Mouse (Mus musculus): ENCODE measurements around the gene Lrrc8c. TPM values are rescaled to one million over a fixed set of nuclear protein-coding genes. Genes with fewer than 3 reads are reported as not detected.

Lrrc8c gene
- polyA plus RNA-seq, 1 experiment = 14.7 TPM

GRCm38 (mm10) chr5:105566852-105567412 is 47.7 kb downstream of the Lrrc8c start:
- H3K4me3 ChIP-seq (ENCODE audit: control insufficient read depth, low read depth, low read length) = no peak overlapping the region
- no peak overlapping the region for H3K27ac ChIP-seq (ENCODE audit: control insufficient read depth, insufficient read depth, low read depth, low read length)
- TF ChIP-seq POLR2A (IDR thresholded peaks at IDR 0.05; ENCODE audit: control insufficient read depth, low read depth, low read length) (no peak), CTCF (IDR thresholded peaks at IDR 0.05; ENCODE audit: control insufficient read depth, insufficient read depth, insufficient replicate concordance, low read depth, low read length) (no peak)
- H3K36me3 ChIP-seq (ENCODE audit: control insufficient read depth, insufficient read depth, low read length) = no peaks in the 10 kb centered on the region
- H3K27me3 ChIP-seq (ENCODE audit: control insufficient read depth, insufficient read depth, low read length) = no peaks in the 10 kb centered on the region
- H3K4me1 ChIP-seq (ENCODE audit: control insufficient read depth, insufficient read depth, low read length) = no peaks in the 10 kb centered on the region

GRCm38 (mm10) chr5:105568043-105568747 is 49.0 kb downstream of the Lrrc8c start:
- H3K36me3 ChIP-seq (ENCODE audit: control insufficient read depth, insufficient read depth, low read length) = no peaks in the 10 kb centered on the region
- H3K27ac ChIP-seq (ENCODE audit: control insufficient read depth, insufficient read depth, low read depth, low read length) = no peak overlapping the region
- H3K4me3 ChIP-seq (ENCODE audit: control insufficient read depth, low read depth, low read length) = no peak overlapping the region
- H3K27me3 ChIP-seq (ENCODE audit: control insufficient read depth, insufficient read depth, low read length) = no peaks in the 10 kb centered on the region
- TF ChIP-seq POLR2A (IDR thresholded peaks at IDR 0.05; ENCODE audit: control insufficient read depth, low read depth, low read length) (no peak), CTCF (IDR thresholded peaks at IDR 0.05; ENCODE audit: control insufficient read depth, insufficient read depth, insufficient replicate concordance, low read depth, low read length) (no peak)
- no peaks in the 10 kb centered on the region for H3K4me1 ChIP-seq (ENCODE audit: control insufficient read depth, insufficient read depth, low read length)

- no peaks in the 10 kb centered on the region for H3K27me3 ChIP-seq (ENCODE audit: control insufficient read depth, insufficient read depth, low read length)
- TF ChIP-seq POLR2A (IDR thresholded peaks at IDR 0.05; ENCODE audit: control insufficient read depth, low read depth, low read length) (no peak), CTCF (IDR thresholded peaks at IDR 0.05; ENCODE audit: control insufficient read depth, insufficient read depth, insufficient replicate concordance, low read depth, low read length) (no peak)
- H3K36me3 ChIP-seq (ENCODE audit: control insufficient read depth, insufficient read depth, low read length) = no peaks in the 10 kb centered on the region
- no peaks in the 10 kb centered on the region for H3K4me1 ChIP-seq (ENCODE audit: control insufficient read depth, insufficient read depth, low read length)
- H3K4me3 ChIP-seq (ENCODE audit: control insufficient read depth, low read depth, low read length) = no peak overlapping the region
- H3K27ac ChIP-seq (ENCODE audit: control insufficient read depth, insufficient read depth, low read depth, low read length) = no peak overlapping the region
Observed at GRCm38 (mm10) chr5:105569168-105569567, 50.0 kb downstream of the Lrrc8c start.

- H3K27me3 ChIP-seq (ENCODE audit: control insufficient read depth, insufficient read depth, low read length) = no peaks in the 10 kb centered on the region
- TF ChIP-seq CTCF (IDR thresholded peaks at IDR 0.05; ENCODE audit: control insufficient read depth, insufficient read depth, insufficient replicate concordance, low read depth, low read length) (no peak), POLR2A (IDR thresholded peaks at IDR 0.05; ENCODE audit: control insufficient read depth, low read depth, low read length) (no peak)
Observed at GRCm38 (mm10) chr5:105572160-105572692, 53.0 kb downstream of the Lrrc8c start.

GRCm38 (mm10) chr5:105572876-105573275 is 53.7 kb downstream of the Lrrc8c start:
- Histone ChIP-seq H3K36me3 (ENCODE audit: control insufficient read depth, insufficient read depth, low read length) (no peaks in the 10 kb centered on the region), H3K27me3 (ENCODE audit: control insufficient read depth, insufficient read depth, low read length) (no peaks in the 10 kb centered on the region), H3K27ac (ENCODE audit: control insufficient read depth, insufficient read depth, low read depth, low read length) (no peak overlapping the region), H3K4me1 (ENCODE audit: control insufficient read depth, insufficient read depth, low read length) (no peaks in the 10 kb centered on the region), H3K4me3 (ENCODE audit: control insufficient read depth, low read depth, low read length) (no peak overlapping the region)
- TF ChIP-seq POLR2A (IDR thresholded peaks at IDR 0.05; ENCODE audit: control insufficient read depth, low read depth, low read length) (no peak), CTCF (IDR thresholded peaks at IDR 0.05; ENCODE audit: control insufficient read depth, insufficient read depth, insufficient replicate concordance, low read depth, low read length) (no peak)

More at GRCm38 (mm10) chr5:105572160-105572692, 53.0 kb downstream of the Lrrc8c start:
- H3K36me3 ChIP-seq (ENCODE audit: control insufficient read depth, insufficient read depth, low read length) = no peaks in the 10 kb centered on the region
- no peak overlapping the region for H3K27ac ChIP-seq (ENCODE audit: control insufficient read depth, insufficient read depth, low read depth, low read length)
- H3K4me3 ChIP-seq (ENCODE audit: control insufficient read depth, low read depth, low read length) = no peak overlapping the region
- no peaks in the 10 kb centered on the region for H3K4me1 ChIP-seq (ENCODE audit: control insufficient read depth, insufficient read depth, low read length)

GRCm38 (mm10) chr5:105574835-105575234 is 55.6 kb downstream of the Lrrc8c start:
- no peaks in the 10 kb centered on the region for H3K36me3 ChIP-seq (ENCODE audit: control insufficient read depth, insufficient read depth, low read length)
- no peak overlapping the region for H3K27ac ChIP-seq (ENCODE audit: control insufficient read depth, insufficient read depth, low read depth, low read length)
- no peaks in the 10 kb centered on the region for H3K27me3 ChIP-seq (ENCODE audit: control insufficient read depth, insufficient read depth, low read length)
- no peak for TF ChIP-seq POLR2A (IDR thresholded peaks at IDR 0.05; ENCODE audit: control insufficient read depth, low read depth, low read length)
- no peak overlapping the region for H3K4me3 ChIP-seq (ENCODE audit: control insufficient read depth, low read depth, low read length)
- H3K4me1 ChIP-seq (ENCODE audit: control insufficient read depth, insufficient read depth, low read length) = no peaks in the 10 kb centered on the region

- Histone ChIP-seq H3K36me3 (ENCODE audit: control insufficient read depth, insufficient read depth, low read length) (no peaks in the 10 kb centered on the region), H3K4me3 (ENCODE audit: control insufficient read depth, low read depth, low read length) (no peak overlapping the region), H3K27me3 (ENCODE audit: control insufficient read depth, insufficient read depth, low read length) (no peaks in the 10 kb centered on the region), H3K4me1 (ENCODE audit: control insufficient read depth, insufficient read depth, low read length) (no peaks in the 10 kb centered on the region), H3K27ac (ENCODE audit: control insufficient read depth, insufficient read depth, low read depth, low read length) (no peak overlapping the region)
- TF ChIP-seq CTCF (IDR thresholded peaks at IDR 0.05; ENCODE audit: control insufficient read depth, insufficient read depth, insufficient replicate concordance, low read depth, low read length) (no peak), POLR2A (IDR thresholded peaks at IDR 0.05; ENCODE audit: control insufficient read depth, low read depth, low read length) (no peak)
Observed at GRCm38 (mm10) chr5:105575839-105576238, 56.7 kb downstream of the Lrrc8c start.
